Mouse (Mus musculus) embryo, embryonic 10.5 days (tissue): ENCODE data around the gene March2.

Experiments used
- DNase-seq: peaks from one replicate; pipeline ENCODE4 v3.0.0-alpha.2; 2015; ENCODE audit warnings: low spot score

The March2 gene

GRCm38 (mm10) chr17:33637038-33637437, 81.4 kb downstream of the March2 start:
- no peak for DNase-seq
